Mouse (Mus musculus) forebrain, embryonic 13.5 days (tissue): ENCODE results near the gene Hcn3. TPM values are rescaled to one million over a fixed set of nuclear protein-coding genes. Genes with fewer than 3 reads are reported as not detected.

Experiments
- ATAC-seq: fragments of 200-750 bp; cut with Nextera tagmentation; 2 replicates; pipeline ENCODE4 v1.8.0; 2017
- H3K27ac ChIP-seq: fragments of 300-500 bp; sonication (generic); 2 replicates; pipeline ENCODE4 v1.5.1; 2015; ENCODE audit warnings: inconsistent platforms, mild to moderate bottlenecking, moderate library complexity
- H3K27me3 ChIP-seq: fragments of 300-500 bp; sonication (generic); 2 replicates; pipeline ENCODE4 v1.6.1; 2015; ENCODE audit warnings: mild to moderate bottlenecking, inconsistent platforms
- H3K36me3 ChIP-seq: fragments of 300-500 bp; sonication (generic); 2 replicates; pipeline ENCODE4 v1.6.1; 2015; ENCODE audit warnings: mild to moderate bottlenecking, inconsistent platforms; ENCODE audit not compliant: poor library complexity, severe bottlenecking
- H3K4me1 ChIP-seq: fragments of 300-500 bp; sonication (generic); 2 replicates; pipeline ENCODE4 v1.6.1; 2015; ENCODE audit warnings: inconsistent platforms
- H3K4me2 ChIP-seq: fragments of 300-500 bp; sonication (generic); 2 replicates; pipeline ENCODE4 v1.6.1; 2015; ENCODE audit warnings: inconsistent platforms, mild to moderate bottlenecking, moderate library complexity
- H3K4me3 ChIP-seq: fragments of 300-500 bp; sonication (generic); 2 replicates; pipeline ENCODE4 v1.5.1; 2015; ENCODE audit warnings: mild to moderate bottlenecking, inconsistent platforms
- H3K9ac ChIP-seq: fragments of 300-500 bp; sonication (generic); 2 replicates; pipeline ENCODE4 v1.6.1; 2015; ENCODE audit warnings: mild to moderate bottlenecking, inconsistent platforms
- H3K9me3 ChIP-seq: fragments of 300-500 bp; sonication (generic); replicated peaks from 2 replicates; pipeline ENCODE4 v1.6.1; 2016; ENCODE audit warnings: inconsistent platforms
- WGBS: fragments of 180-500 bp; shearing (Covaris S2); methylation state at CpG from one replicate; pipeline ENCODE4 v1.1.7; 2015; 5-methylcytosine and 5-hydroxymethylcytosine counted together
- polyA plus RNA-seq: library from polyadenylated mRNA; unstranded; fragments of >200 nt; fragmentation: Nextera tagmentation; extraction: Ambion mirVana; gene quantifications from 2 replicates; pipeline ENCODE4 v1.2.1, GENCODE M21; 2015

Gene Hcn3
- polyA plus RNA-seq, 1 experiment from 2014 or later = 19.0 TPM

GRCm38 (mm10) chr3:89133063-89133450, 26.9 kb downstream of the Hcn3 start:
- H3K4me2 ChIP-seq = no peak overlapping the region
- H3K36me3 ChIP-seq = no peaks in the 10 kb centered on the region
- WGBS = 83% methylated on average over 7 of the region's 7 CpGs
- no peak overlapping the region for H3K27ac ChIP-seq
- no peak overlapping the region for H3K4me3 ChIP-seq
- no peaks in the 10 kb centered on the region for H3K9me3 ChIP-seq
- H3K4me1 ChIP-seq = peaks cover 6% of the 10 kb centered on the region
- no peak overlapping the region for H3K9ac ChIP-seq
- no peak for ATAC-seq
- no peaks in the 10 kb centered on the region for H3K27me3 ChIP-seq

GRCm38 (mm10) chr3:89132285-89133062, 27.5 kb downstream of the Hcn3 start:
- ATAC-seq = 0 out of 2 replicates have a peak, but pooled peaks have one; percentile 58

GRCm38 (mm10) chr3:89131816-89132215, 28.2 kb downstream of the Hcn3 start:
- Histone ChIP-seq H3K27me3 (no peaks in the 10 kb centered on the region), H3K27ac (no peak overlapping the region), H3K4me1 (peaks cover 6% of the 10 kb centered on the region), H3K36me3 (no peaks in the 10 kb centered on the region), H3K4me2 (peak overlapping the region; percentile 63), H3K9me3 (no peaks in the 10 kb centered on the region), H3K4me3 (peak overlapping the region; percentile 32; the same call in 1 of the 2 replicates), H3K9ac (no peak overlapping the region)
- 30% methylated on average over 4 of the region's 4 CpGs for WGBS
- ATAC-seq = no peak

More at GRCm38 (mm10) chr3:89132285-89133062, 27.5 kb downstream of the Hcn3 start:
- no peaks in the 10 kb centered on the region for H3K36me3 ChIP-seq
- H3K4me3 ChIP-seq = peak overlapping the region; percentile 32
- H3K4me2 ChIP-seq = peak overlapping the region; percentile 63
- no peaks in the 10 kb centered on the region for H3K27me3 ChIP-seq
- H3K9me3 ChIP-seq = no peaks in the 10 kb centered on the region
- H3K4me1 ChIP-seq = peaks cover 6% of the 10 kb centered on the region
- H3K9ac ChIP-seq = peak overlapping the region; percentile 57
- 15% methylated on average over 29 of the region's 30 CpGs for WGBS
- H3K27ac ChIP-seq = no peak overlapping the region

- no peak overlapping the region for H3K27ac ChIP-seq
- no peak overlapping the region for H3K9ac ChIP-seq
- peaks cover 6% of the 10 kb centered on the region for H3K4me1 ChIP-seq
- no peaks in the 10 kb centered on the region for H3K36me3 ChIP-seq
- no peak overlapping the region for H3K4me2 ChIP-seq
- WGBS = 96% methylated on average over 3 of the region's 3 CpGs
- no peaks in the 10 kb centered on the region for H3K27me3 ChIP-seq
- no peaks in the 10 kb centered on the region for H3K9me3 ChIP-seq
- ATAC-seq = no peak
- H3K4me3 ChIP-seq = no peak overlapping the region
Observed at GRCm38 (mm10) chr3:89129908-89130307, 30.1 kb downstream of the Hcn3 start.

GRCm38 (mm10) chr3:89125981-89126380, 34.0 kb downstream of the Hcn3 start:
- no peaks in the 10 kb centered on the region for H3K27me3 ChIP-seq
- H3K36me3 ChIP-seq = no peaks in the 10 kb centered on the region
- no peak overlapping the region for H3K9ac ChIP-seq
- ATAC-seq = no peak
- no peak overlapping the region for H3K4me2 ChIP-seq
- H3K9me3 ChIP-seq = no peaks in the 10 kb centered on the region
- no peak overlapping the region for H3K4me3 ChIP-seq
- no peak overlapping the region for H3K27ac ChIP-seq
- no peaks in the 10 kb centered on the region for H3K4me1 ChIP-seq
- 86% methylated on average over 3 of the region's 3 CpGs for WGBS

GRCm38 (mm10) chr3:89124241-89124640, 35.8 kb downstream of the Hcn3 start:
- 81% methylated on average over 3 of the region's 3 CpGs for WGBS
- H3K9me3 ChIP-seq = no peaks in the 10 kb centered on the region
- ATAC-seq = no peak
- H3K27me3 ChIP-seq = no peaks in the 10 kb centered on the region
- H3K4me2 ChIP-seq = no peak overlapping the region
- H3K9ac ChIP-seq = no peak overlapping the region
- no peaks in the 10 kb centered on the region for H3K4me1 ChIP-seq
- H3K4me3 ChIP-seq = no peak overlapping the region
- H3K27ac ChIP-seq = no peak overlapping the region
- no peaks in the 10 kb centered on the region for H3K36me3 ChIP-seq

GRCm38 (mm10) chr3:89123313-89123712, 36.7 kb downstream of the Hcn3 start:
- Histone ChIP-seq H3K4me1 (no peaks in the 10 kb centered on the region), H3K9ac (no peak overlapping the region), H3K4me2 (no peak overlapping the region), H3K27ac (no peak overlapping the region), H3K27me3 (no peaks in the 10 kb centered on the region), H3K36me3 (no peaks in the 10 kb centered on the region), H3K4me3 (no peak overlapping the region), H3K9me3 (no peaks in the 10 kb centered on the region)
- 87% methylated on average over 2 of the region's 2 CpGs for WGBS
- ATAC-seq = no peak

GRCm38 (mm10) chr3:89115522-89115921, 44.5 kb downstream of the Hcn3 start:
- H3K4me3 ChIP-seq = no peak overlapping the region
- no peaks in the 10 kb centered on the region for H3K9me3 ChIP-seq
- ATAC-seq = no peak
- no peaks in the 10 kb centered on the region for H3K27me3 ChIP-seq
- no peaks in the 10 kb centered on the region for H3K4me1 ChIP-seq
- WGBS = 12% methylated on average over 2 of the region's 2 CpGs
- H3K9ac ChIP-seq = no peak overlapping the region
- H3K27ac ChIP-seq = no peak overlapping the region
- H3K36me3 ChIP-seq = no peaks in the 10 kb centered on the region
- H3K4me2 ChIP-seq = no peak overlapping the region

GRCm38 (mm10) chr3:89113058-89113457, 46.9 kb downstream of the Hcn3 start:
- no peak for ATAC-seq
- no peak overlapping the region for H3K4me3 ChIP-seq
- 90% methylated on average over 4 of the region's 4 CpGs for WGBS
- H3K4me2 ChIP-seq = no peak overlapping the region
- H3K27me3 ChIP-seq = no peaks in the 10 kb centered on the region
- H3K9me3 ChIP-seq = no peaks in the 10 kb centered on the region
- no peaks in the 10 kb centered on the region for H3K4me1 ChIP-seq
- H3K27ac ChIP-seq = no peak overlapping the region
- no peak overlapping the region for H3K9ac ChIP-seq
- H3K36me3 ChIP-seq = no peaks in the 10 kb centered on the region

- Histone ChIP-seq H3K9me3 (no peaks in the 10 kb centered on the region), H3K27ac (no peak overlapping the region), H3K27me3 (no peaks in the 10 kb centered on the region), H3K4me3 (no peak overlapping the region), H3K4me1 (no peaks in the 10 kb centered on the region), H3K9ac (no peak overlapping the region), H3K4me2 (no peak overlapping the region), H3K36me3 (no peaks in the 10 kb centered on the region)
- no peak for ATAC-seq
- WGBS = 76% methylated on average over 1 of the region's 1 CpGs
Observed at GRCm38 (mm10) chr3:89108146-89108545, 51.9 kb downstream of the Hcn3 start.

GRCm38 (mm10) chr3:89107545-89107944, 52.5 kb downstream of the Hcn3 start:
- no peaks in the 10 kb centered on the region for H3K36me3 ChIP-seq
- peaks cover 3% of the 10 kb centered on the region; the same call in 1 of the 2 replicates for H3K4me1 ChIP-seq
- no peak overlapping the region for H3K9ac ChIP-seq
- H3K9me3 ChIP-seq = no peaks in the 10 kb centered on the region
- H3K4me2 ChIP-seq = no peak overlapping the region
- H3K27me3 ChIP-seq = no peaks in the 10 kb centered on the region
- 75% methylated on average over 3 of the region's 3 CpGs for WGBS
- no peak overlapping the region for H3K4me3 ChIP-seq
- no peak overlapping the region for H3K27ac ChIP-seq
- ATAC-seq = no peak

- H3K4me3 ChIP-seq = no peak overlapping the region
- ATAC-seq = no peak
- H3K27me3 ChIP-seq = no peaks in the 10 kb centered on the region
- no peak overlapping the region for H3K27ac ChIP-seq
- no peak overlapping the region for H3K9ac ChIP-seq
- H3K4me1 ChIP-seq = peaks cover 8% of the 10 kb centered on the region
- H3K9me3 ChIP-seq = no peaks in the 10 kb centered on the region
- H3K4me2 ChIP-seq = no peak overlapping the region
- no peaks in the 10 kb centered on the region for H3K36me3 ChIP-seq
Observed at GRCm38 (mm10) chr3:89106881-89107280, 53.1 kb downstream of the Hcn3 start.

GRCm38 (mm10) chr3:89103291-89103595, 56.8 kb downstream of the Hcn3 start:
- Histone ChIP-seq H3K9me3 (no peaks in the 10 kb centered on the region), H3K36me3 (peaks cover 21% of the 10 kb centered on the region), H3K27ac (no peak overlapping the region), H3K4me2 (no peak overlapping the region), H3K4me3 (no peak overlapping the region), H3K9ac (no peak overlapping the region), H3K27me3 (no peaks in the 10 kb centered on the region), H3K4me1 (peaks cover 33% of the 10 kb centered on the region)
- WGBS = 79% methylated on average over 4 of the region's 4 CpGs
- no peak for ATAC-seq
